Mouse (Mus musculus) kidney, postnatal 10 days (tissue): ENCODE measurements at regions not wholly inside any gene's neighbourhood (a gene's known extent, or its start where the extent isn't known, plus 50 kb on each side); places are given as distances from the start of the nearest gene placed in this dataset.

Experiments used
- DNase-seq: peaks from one replicate; pipeline ENCODE4 v3.0.0; 2021; ENCODE audit warnings: mixed read lengths

DNA sequence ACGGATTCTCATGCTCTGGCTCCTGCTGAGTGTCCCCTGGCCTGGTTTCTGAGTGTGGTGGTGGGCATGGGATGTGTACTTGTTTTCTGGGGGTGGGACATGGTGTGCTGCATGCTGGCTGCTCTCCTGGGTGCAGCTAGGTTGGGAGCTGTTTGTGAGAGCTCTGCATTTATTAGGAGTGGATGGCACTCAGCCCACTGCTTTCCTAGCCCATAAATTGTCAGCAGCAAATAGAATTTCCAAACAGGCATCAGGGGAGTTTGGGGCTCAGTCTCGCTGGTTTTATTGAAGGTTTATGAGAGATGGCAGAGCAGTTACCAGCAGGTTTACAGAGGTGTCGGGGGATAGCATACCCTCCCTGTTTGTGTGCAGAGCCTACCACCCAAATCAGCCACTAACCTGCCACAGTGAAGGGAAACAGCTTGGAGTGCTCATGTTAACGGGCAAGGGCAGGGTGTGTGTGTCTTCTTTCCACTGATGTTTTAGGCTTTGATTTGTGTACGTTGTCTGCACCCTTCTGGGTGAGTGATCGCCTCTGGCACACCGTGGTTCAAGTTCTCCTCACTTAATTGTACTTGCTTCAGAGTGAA, 372.6 kb downstream of the Eipr1 start:
- DNase-seq, result no peak

DNA sequence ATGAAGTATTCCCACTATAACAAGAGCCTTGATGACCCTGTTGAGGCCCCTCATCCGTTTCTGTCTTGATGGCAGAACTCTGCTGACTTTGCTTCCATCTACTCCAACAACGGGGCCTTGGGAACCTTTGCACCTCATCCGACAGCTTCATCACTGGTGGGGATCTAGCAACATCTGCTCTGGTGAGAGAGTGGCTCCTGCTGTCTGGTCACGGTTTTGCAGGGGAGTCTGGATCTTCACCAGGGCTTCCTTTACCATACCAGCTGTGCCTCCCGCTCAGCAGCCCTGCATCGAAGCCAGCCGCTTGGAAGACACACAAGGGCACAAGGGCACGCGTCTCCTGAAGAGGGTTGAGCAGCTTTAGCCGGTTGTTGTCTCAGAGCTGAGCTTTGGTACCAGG, 377.2 kb downstream of the Eipr1 start:
- DNase-seq, result peak; percentile 65

DNA sequence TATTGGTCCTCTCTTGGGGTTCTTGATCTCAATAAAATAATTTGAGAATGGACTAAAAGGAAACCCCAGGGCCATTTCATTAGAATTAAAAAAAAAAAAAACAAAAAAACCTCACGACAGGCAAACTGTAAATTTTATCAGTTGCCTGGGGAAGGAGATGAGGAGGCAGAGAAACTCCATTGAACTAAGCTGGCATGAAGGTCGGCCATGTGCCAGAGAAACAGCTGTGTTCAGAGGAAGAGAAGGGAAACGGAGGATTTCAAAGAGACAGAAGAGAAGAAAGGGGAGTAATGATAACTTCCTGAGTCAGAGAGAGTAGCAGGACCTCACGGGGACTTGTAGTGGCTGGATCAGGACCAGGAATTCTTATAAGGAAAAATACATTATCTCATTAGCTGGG, 377.7 kb downstream of the Eipr1 start:
- DNase-seq, result no peak

DNA sequence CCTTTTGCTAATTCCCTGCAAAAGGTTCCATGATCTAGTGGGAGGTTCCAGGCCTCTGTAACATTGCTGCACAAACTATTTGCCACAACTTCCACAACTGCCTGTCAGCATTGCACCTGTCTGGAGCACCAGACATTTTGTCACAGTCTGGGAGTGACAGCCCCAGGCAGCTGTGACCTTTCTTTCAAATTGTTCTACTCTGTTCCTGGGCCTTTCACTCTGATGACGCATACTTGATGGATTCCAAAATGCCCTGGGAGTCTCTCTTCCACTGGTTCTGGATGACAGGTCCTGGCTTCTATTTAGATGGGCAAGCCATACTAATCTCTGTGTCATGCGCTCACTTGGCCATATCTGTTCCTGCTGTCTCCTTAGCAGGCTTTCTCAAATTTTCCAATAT, 382.7 kb downstream of the Eipr1 start:
- no peak for DNase-seq

DNA sequence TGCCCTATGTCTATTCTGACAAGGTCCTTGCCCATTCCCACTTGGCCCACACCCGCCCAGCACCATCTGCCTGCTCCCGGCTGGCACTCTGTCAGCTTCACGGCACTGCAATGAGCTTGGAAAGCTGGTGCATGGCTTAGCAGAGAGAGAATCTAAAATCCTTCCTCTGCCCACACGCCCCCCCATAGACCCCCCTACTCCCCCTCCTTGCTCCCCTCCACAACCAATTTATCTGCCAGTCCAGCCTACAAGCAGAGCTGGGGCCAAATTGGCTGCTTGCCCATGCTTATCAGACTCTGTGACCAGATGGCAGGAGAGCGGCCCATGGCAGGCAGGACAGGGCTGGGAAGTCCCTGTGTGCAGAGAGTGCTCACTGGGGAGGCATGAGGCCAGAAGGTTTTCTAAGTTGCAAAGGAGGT, 385.3 kb downstream of the Eipr1 start:
- peak; percentile 47 for DNase-seq

DNA sequence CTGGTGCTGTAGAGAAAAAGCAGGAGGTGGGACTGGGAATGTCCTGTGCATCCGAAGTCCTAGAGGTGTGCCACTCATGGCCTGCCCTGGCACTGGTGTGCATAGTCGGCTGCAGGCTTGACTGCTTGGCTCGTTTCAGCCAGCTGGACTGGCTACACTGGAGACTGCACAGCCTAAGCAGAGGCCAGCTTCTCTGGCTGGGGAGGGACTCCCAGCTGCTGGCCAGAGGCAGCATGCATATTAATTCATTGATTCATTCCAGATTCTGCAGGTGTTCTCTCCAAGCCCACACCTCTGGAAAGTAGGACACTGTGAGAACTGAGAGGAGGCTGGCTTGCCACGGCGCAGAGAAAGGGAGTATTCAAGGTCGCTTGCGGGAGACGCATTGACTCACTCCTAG, 385.9 kb downstream of the Eipr1 start:
- peak; percentile 21 for DNase-seq

DNA sequence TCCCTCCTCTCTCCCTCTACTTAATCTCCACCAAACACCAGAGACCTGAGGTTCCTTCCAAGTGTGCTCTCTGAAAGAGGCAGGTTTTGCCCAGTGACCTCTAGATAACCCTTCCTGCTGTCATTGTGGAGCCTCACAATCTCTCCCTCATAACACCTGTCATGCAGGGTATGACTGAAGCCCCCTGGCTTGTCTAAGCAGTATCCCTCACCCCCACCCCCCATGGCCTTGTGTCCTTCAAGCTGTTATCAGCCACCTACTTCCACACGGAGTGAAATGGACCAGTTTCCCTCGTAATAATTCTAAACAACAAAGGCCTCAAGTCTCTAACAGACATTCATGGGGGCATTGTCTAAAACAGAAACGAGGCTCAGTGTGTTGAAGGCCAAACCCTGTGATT, 387.6 kb upstream of the Myt1l start:
- DNase-seq, result no peak

DNA sequence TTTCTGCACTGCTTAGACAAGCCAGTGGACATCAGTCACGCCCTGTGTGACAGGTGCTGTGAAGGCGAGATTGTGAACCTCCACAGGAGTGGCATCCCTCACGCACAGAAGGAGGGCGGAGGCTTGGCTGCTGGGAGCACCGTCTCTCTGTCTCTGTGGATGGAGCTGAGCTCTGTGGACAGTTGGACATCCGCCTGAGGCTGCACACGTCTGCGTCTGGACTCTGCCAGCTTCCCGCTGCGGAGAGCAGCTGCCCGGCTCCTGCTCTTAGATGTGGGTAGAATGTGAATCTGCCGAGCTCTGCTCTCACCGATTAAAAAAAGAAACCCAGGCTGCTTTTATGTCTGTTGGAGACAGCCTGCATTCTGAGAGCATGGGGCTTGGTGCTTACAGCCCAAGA, 387.1 kb upstream of the Myt1l start:
- DNase-seq, result no peak

DNA sequence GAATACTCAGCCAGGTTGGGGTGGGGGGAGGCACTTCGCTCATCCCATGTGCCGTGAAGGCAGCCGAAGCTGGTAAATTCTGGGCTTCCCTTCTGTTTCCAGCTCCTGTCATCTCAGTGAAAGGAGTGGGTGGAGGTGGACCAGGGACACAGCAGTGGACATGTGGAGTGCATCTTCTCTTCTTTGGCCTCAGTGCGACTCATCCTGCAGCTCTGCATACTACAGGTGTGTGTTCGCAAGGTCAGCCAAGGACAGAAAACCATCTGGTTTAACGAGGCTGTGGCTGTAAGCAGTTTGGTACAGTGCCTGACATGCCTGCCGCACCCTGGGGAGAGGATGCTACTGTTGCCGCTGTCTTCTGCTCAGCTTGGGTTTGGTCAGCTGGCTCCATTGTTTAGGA, 386.3 kb upstream of the Myt1l start:
- no peak for DNase-seq

DNA sequence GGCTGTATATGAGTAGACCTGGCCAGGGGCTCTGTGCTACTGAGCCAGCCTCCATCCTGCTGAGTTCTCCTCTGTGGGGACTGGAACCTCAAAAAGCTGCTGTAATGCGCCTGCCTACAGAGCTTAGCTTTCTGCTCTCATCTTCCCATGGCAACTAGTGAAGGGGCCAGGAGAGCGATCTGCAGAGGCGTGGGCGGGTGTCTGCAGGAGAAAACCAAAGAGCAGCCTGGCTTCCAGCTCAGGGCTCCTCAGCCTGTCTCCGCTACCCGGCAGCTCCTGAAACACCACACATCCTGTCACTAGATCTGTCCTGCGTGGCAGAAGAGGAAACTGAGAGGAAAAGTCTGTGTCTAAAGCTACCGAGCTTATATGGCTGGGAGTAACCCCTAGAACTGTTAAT, 384.9 kb upstream of the Myt1l start:
- DNase-seq, result no peak

DNA sequence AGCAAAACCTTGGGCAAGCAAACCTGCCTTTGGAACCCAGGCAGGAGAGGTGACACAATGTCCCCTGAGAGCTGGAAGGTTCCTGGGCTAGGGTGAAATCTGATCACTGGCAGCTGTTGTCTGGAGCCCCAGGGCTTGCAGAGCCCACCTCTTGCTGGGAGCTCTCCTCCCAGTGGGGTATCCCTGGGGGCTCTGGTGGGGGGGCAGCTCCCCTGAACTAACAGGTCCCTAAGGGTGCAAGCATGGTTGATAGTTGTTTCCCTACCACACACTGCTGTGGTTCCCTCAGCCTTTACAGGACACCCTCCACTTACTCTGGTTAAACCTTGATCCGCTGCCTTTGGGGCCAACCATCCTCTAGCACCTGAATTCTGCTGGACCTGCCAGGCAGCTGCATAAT, 367.3 kb upstream of the Myt1l start:
- DNase-seq, result no peak

DNA sequence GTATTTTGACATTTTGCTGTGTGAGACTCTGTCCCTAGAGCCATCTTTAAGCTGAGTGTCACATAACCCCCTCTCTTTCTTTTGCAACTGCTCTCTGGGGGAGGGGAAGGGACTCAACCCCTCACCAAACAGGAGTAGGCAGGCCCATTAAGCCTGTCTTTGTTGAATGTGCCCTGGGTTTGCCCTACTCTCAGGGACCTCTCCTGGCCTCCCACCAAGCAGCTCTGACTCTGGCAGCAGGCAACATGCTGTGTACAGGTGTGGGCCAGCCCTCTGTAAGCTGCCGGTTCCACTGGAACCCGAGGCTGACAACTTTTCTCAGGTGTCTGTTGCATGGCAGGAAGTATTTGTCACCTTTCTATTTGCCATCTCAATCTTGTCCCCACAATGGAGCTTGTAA, 366.6 kb upstream of the Myt1l start:
- DNase-seq, result no peak

DNA sequence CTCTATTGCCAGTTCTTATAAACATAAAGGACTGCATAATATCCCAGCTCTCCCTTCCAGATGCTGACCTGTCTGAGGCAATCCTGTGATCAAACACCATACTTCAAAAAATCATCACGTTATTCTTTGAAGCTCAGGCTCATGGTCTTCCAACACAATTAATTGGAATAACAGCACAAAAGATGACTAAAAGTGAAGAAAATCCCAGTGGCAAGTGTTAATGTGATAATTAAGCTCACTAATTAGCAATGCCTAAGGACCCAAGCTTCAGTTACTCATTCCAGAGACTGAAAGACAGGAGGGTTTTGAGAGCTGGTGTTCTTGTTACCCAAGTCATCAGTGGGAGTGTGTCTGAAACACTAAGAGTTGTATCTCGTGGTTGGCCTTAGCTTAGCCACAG, 363.5 kb upstream of the Myt1l start:
- DNase-seq, result no peak

DNA sequence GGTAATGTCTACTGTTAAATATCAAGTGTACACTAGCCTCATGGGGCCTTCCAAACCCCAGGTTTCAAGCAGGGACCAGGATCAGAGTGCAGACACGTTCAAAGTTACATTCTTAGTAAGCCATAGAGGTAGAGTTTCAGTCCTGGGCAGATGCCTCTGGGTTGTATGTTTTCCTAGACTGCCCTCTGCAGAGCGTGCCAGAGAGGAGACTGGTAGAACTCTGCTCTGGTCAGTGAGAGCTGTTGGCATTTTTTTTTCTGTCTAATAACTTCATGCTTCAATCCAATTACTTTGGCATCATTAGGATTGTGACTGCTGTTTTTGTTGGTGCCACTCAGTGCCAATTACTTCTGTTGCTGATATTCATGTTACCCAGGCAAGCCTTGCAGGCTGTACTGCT, 361.9 kb upstream of the Myt1l start:
- DNase-seq, result no peak

DNA sequence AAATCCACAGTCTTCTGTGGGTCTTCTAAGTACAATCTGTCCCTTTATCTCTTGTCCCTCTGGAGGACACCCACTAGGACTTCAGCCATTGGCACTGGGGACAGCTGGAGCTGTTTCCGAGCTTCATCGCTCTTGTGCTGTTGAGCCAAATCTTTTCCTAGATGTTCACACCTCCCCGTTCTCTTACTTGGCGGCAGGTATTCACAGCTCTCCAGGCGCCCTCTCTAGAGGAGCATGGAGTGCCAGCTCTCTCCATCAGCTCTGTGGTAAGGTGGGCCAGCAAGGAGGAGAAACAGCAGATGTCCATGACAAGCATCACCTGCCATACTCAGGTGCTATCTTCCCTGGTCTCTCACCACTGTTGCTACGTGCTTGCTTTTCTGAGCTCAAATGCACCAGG, 360.3 kb upstream of the Myt1l start:
- no peak for DNase-seq

DNA sequence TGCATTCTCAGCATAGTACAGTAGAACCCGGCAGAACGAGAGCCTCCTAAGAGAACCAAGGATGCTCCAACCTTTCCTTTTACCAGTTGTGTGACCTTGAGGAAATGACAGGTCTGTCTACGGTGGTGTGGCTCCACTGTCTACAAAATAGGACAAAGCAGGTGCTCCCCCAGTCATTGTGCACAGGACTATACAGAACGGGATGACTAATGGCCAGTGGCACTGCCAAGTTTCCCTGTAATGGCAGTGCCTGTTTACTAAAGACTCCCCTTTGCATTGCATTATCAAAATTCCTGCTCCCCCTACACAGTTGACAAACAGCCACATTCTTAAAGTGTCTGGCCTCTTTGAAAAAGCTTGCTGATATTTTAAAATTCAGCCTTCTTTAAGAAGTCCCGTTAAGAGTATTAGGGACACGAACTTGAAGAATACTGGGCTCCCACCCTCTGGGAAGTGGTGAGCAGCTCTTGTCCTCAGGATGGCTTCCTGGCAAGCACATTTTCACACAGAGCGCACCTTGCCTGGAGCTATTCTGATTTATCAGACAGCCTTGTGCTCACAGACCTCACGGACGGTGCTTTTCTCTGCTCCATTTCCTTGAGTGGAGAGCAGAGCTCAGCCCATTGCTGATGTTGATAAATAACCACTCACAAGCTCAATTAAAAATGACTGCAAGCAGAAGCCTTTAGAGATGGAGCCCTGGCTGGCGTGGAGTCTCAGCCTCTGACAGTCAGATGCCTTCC, 352.3 kb upstream of the Myt1l start:
- no peak for DNase-seq

DNA sequence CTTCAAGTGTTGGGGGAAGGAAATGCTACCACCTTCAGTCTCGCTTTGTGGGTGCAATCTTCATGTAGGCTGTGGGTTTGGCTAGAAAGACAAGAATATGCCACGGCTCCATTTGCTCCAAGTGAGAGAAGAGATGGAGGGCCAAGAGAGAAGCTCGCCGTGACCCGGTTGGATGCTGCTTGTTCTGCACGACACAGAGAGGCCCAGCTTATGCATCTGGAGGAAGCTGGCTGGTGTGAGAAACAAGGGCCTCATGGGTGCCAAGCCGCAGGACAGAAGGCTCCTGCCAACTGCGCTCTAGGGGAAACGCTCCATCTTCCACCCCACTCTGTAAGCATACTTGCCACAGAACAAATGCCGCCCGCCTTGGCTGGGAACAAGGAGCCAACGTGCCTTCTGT, 351.0 kb upstream of the Myt1l start:
- no peak for DNase-seq

DNA sequence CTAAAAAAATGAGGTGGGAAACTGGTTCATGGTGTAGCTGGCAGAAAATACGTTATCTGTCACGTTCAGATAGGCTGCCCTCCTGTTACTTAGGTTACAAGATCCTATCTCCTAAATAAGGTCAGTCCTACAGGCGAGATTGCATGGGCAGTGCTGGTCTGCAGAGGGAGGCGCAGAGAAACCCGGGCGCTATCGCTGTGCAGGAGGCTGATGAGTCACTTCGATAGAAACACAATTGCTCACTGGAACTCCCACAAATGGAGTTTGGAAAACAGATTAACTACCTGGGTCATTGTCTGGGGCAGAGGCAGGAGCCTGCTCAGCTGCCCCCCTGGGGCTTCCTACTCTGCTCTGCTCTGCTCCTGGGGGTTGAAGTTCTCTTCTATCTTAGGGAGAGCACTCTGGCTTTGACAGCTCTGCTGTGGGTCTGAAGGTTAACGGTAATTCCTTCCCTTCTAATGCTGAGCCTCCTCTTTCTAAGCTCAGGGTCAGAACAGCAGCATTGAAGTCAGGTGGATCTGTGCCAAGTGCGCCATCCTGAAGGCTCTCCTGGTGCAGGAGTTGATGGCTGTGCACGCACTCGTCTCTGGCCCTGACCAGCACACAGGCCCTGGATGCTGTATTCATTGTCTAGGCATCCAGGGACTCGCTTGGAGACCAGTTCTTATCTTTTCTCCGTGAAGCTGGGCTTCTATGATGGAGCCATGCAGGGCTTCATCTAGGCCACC, 349.9 kb upstream of the Myt1l start:
- DNase-seq, result peak; percentile 14

DNA sequence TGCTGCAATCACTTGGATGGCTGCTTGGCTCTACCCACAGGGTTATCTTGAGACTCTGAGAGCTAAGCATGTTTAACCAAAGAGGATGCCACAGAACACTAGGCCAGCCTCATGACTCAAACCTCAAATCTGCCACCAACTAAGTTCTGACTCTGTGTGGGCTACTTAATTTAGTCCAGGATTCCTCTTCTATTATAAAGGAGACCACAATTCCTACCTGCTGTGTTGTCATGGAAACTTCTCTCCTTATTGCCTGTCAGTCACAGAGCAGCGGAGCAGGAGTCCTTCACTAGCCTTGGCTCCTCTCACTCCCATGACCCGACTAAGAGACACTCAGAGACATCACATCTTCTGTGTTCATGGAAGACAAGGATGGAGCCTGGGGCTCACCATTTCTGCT, 348.8 kb upstream of the Myt1l start:
- no peak for DNase-seq

DNA sequence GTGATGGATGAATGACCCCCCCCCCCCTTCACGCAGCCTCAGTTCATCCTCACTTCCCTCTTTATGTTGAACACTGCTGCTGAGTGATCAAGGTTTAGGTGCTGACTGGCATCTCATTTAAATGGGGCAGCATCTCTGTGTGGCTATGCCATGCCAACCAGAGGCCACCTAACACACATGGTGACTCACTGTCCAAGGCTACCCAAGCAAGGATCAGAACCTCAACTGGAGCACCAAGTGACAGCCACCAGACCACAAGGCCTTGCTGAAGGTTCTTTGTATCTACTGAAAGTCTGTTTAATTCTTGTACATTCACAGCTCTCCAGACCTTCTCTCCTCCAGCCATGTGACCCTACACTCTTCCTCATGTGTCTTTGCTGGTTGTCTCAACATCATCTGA, 347.6 kb upstream of the Myt1l start:
- DNase-seq, result no peak

DNA sequence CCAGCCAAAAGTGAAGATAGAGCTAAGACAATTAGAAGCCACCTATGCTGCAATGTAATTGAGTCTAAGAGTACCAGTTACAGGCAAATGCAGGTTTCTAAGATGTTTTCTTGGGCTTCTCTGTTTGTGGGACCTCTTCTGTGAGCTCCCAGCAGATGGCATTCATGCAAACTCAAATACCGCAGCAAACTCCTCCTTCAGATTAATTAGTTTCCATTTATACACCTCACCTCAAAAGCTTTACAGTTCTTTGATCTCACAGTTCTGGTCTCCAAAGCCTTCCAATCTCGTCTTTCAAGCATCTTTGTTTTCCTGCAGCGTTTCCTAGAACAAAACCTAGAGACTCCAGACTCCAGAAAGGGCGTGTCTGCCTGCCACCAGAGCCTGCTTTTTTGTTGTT, 340.6 kb upstream of the Myt1l start:
- DNase-seq, result no peak

DNA sequence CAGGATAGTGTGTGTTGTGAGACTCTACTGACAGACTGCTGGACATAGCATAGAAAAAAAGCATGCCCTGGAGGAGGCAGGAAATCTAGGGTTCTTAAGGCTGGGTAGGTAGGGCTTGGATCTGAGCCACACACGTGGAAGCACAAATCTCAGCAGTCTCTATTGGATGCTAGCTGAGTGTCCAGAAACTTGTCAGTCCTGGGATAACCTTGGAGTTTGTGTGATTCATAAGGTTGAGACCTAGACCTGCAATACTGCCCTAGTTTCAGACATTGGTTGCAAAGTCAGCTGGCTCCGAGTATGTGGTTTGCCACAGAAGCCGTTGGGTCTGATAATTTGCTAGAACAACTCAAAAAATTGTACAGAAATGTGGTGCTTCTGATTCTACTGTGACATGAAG, 335.8 kb upstream of the Myt1l start:
- DNase-seq, result no peak

DNA sequence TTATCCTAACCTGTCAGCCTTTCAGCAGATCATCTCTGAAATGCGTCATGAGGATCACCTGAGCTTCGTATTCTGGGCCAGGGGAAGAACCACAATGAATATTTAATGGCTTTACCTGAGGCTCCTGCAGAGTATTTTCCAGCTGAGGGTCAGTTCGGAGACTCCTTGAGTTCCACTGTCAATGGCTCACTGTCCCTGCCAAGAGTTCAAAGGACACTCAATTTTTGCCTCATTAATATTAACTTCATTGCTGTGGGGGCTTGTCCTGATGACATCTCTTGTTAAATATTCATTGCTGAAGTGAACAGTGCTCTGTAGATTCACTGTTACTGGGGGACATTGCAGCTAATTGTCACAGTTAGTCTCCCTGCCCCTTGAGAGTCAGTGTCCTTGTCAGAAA, 316.2 kb upstream of the Myt1l start:
- no peak for DNase-seq

DNA sequence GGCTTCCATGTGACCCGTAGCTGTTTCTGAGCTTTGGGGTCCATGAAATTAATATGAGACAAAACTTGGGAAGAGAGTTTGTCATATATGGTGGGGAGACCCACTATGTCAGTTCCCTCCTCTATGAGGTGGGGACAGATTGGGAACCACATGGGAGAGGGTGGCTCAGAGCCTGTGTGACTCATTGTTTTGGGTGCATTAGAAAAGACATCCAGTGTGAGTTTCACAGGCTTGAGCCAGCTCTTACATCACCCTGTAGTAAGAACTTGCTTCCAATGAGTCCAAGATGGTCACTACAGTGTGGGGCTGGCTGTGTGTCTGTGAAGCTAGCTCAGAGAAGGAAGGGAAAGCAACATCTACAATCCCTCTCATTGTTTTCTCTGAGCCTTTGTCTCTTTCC, 314.6 kb upstream of the Myt1l start:
- DNase-seq, result no peak

DNA sequence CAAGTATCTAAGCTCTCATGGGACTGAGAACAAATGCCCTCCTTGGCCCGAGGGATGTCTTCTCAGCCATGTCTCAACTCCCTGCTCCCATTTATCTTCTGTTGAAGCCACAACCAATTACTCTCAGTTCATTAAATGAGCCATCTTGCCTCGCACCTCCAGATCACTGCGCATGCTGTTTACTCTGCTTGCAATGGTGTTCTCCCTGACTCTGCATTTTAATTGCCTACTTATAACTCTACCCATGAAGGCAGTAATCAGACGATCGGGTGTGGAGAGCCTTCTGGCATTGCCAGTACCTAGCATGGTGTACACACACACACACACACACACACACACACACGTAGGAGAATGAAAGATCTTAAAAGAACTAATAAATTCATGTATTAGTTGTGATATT, 306.1 kb upstream of the Myt1l start:
- DNase-seq, result no peak
